Mouse (Mus musculus): ENCODE measurements around the gene Pgm3. TPM values are rescaled to one million over a fixed set of nuclear protein-coding genes. Genes with fewer than 3 reads are reported as not detected.

Pgm3 gene
- polyA plus RNA-seq, 1 experiment from 2014 or later = 42.2 TPM

- WGBS = 89% methylated on average over 11 of the region's 11 CpGs
- Histone ChIP-seq H3K36me3 (peaks cover 3% of the 10 kb centered on the region; the same call in 1 of the 2 replicates), H3K27me3 (no peaks in the 10 kb centered on the region), H3K9ac (no peak overlapping the region), H3K4me2 (replicated peaks) (no peak overlapping the region), H3K9me3 (no peaks in the 10 kb centered on the region), H3K4me1 (no peaks in the 10 kb centered on the region), H3K4me3 (no peak overlapping the region), H3K27ac (no peak overlapping the region)
- no peak for ATAC-seq (ENCODE audit: low FRiP score, low read depth)
Observed at GRCm38 (mm10) chr9:86587019-86587795, 15.6 kb upstream of the Pgm3 start.

GRCm38 (mm10) chr9:86583740-86584139, 12.1 kb upstream of the Pgm3 start:
- Histone ChIP-seq H3K4me2 (replicated peaks) (no peak overlapping the region), H3K36me3 (0 out of 2 replicates have a peak, but pooled peaks cover 3% of the 10 kb centered on the region), H3K9me3 (no peaks in the 10 kb centered on the region), H3K27ac (no peak overlapping the region), H3K9ac (no peak overlapping the region), H3K27me3 (no peaks in the 10 kb centered on the region), H3K4me1 (no peaks in the 10 kb centered on the region), H3K4me3 (no peak overlapping the region)
- ATAC-seq (ENCODE audit: low FRiP score, low read depth) = 0 out of 2 replicates have a peak, but pooled peaks have one; percentile 36
- 58% methylated on average over 3 of the region's 3 CpGs for WGBS

GRCm38 (mm10) chr9:86579657-86580056, 8.0 kb upstream of the Pgm3 start:
- H3K36me3 ChIP-seq = 0 out of 2 replicates have a peak, but pooled peaks cover 3% of the 10 kb centered on the region
- ATAC-seq (ENCODE audit: low FRiP score, low read depth) = no peak
- H3K27ac ChIP-seq = no peak overlapping the region
- no peak overlapping the region for H3K4me3 ChIP-seq
- H3K9me3 ChIP-seq = no peaks in the 10 kb centered on the region
- no peaks in the 10 kb centered on the region for H3K27me3 ChIP-seq
- H3K4me2 ChIP-seq (replicated peaks) = no peak overlapping the region
- H3K4me1 ChIP-seq = no peaks in the 10 kb centered on the region
- no peak overlapping the region for H3K9ac ChIP-seq
- WGBS = 91% methylated on average over 10 of the region's 10 CpGs

- ATAC-seq (ENCODE audit: low FRiP score, low read depth) = no peak
- Histone ChIP-seq H3K4me3 (no peak overlapping the region), H3K9ac (no peak overlapping the region), H3K27me3 (no peaks in the 10 kb centered on the region), H3K9me3 (no peaks in the 10 kb centered on the region), H3K27ac (no peak overlapping the region), H3K4me2 (replicated peaks) (no peak overlapping the region), H3K4me1 (peaks cover 17% of the 10 kb centered on the region), H3K36me3 (no peaks in the 10 kb centered on the region)
- 90% methylated on average over 6 of the region's 6 CpGs for WGBS
Observed at GRCm38 (mm10) chr9:86575178-86575577, 3.5 kb upstream of the Pgm3 start.

GRCm38 (mm10) chr9:86573616-86574303, 2.1 kb upstream of the Pgm3 start:
- H3K9ac ChIP-seq = no peak overlapping the region
- peaks cover 18% of the 10 kb centered on the region for H3K4me1 ChIP-seq
- no peaks in the 10 kb centered on the region for H3K9me3 ChIP-seq
- ATAC-seq (ENCODE audit: low FRiP score, low read depth) = no peak
- H3K4me3 ChIP-seq = no peak overlapping the region
- no peak overlapping the region for H3K27ac ChIP-seq
- 79% methylated on average over 20 of the region's 20 CpGs for WGBS
- H3K4me2 ChIP-seq (replicated peaks) = no peak overlapping the region
- no peaks in the 10 kb centered on the region for H3K27me3 ChIP-seq
- peaks cover 8% of the 10 kb centered on the region for H3K36me3 ChIP-seq

GRCm38 (mm10) chr9:86572636-86573291, 1.1 kb upstream of the Pgm3 start:
- H3K36me3 ChIP-seq = peaks cover 18% of the 10 kb centered on the region
- H3K4me1 ChIP-seq = peaks cover 18% of the 10 kb centered on the region
- H3K27me3 ChIP-seq = no peaks in the 10 kb centered on the region
- WGBS = 8% methylated on average over 13 of the region's 13 CpGs
- no peak for ATAC-seq (ENCODE audit: low FRiP score, low read depth)
- peak overlapping the region; percentile 78 for H3K4me3 ChIP-seq
- H3K4me2 ChIP-seq (replicated peaks) = peak overlapping the region; percentile 99
- H3K9ac ChIP-seq = peak overlapping the region; percentile 13; the same call in 1 of the 2 replicates
- H3K9me3 ChIP-seq = no peaks in the 10 kb centered on the region
- no peak overlapping the region for H3K27ac ChIP-seq

- H3K4me1 ChIP-seq = peaks cover 18% of the 10 kb centered on the region
- ATAC-seq (ENCODE audit: low FRiP score, low read depth) = no peak
- H3K27me3 ChIP-seq = no peaks in the 10 kb centered on the region
- H3K27ac ChIP-seq = no peak overlapping the region
- H3K4me2 ChIP-seq (replicated peaks) = peak overlapping the region; percentile 99
- peak overlapping the region; percentile 63 for H3K9ac ChIP-seq
- 1% methylated on average over 25 of the region's 25 CpGs for WGBS
- H3K36me3 ChIP-seq = peaks cover 20% of the 10 kb centered on the region
- peak overlapping the region; percentile 78 for H3K4me3 ChIP-seq
- no peaks in the 10 kb centered on the region for H3K9me3 ChIP-seq
Observed at GRCm38 (mm10) chr9:86572196-86572595, 554 bp upstream of the Pgm3 start.

GRCm38 (mm10) chr9:86570946-86571345, 696 bp downstream of the Pgm3 start:
- Histone ChIP-seq H3K27ac (no peak overlapping the region), H3K4me3 (peak overlapping the region; percentile 78), H3K9ac (peak overlapping the region; percentile 79), H3K9me3 (no peaks in the 10 kb centered on the region), H3K4me2 (replicated peaks) (peak overlapping the region; percentile 99), H3K36me3 (peaks cover 31% of the 10 kb centered on the region), H3K27me3 (no peaks in the 10 kb centered on the region), H3K4me1 (peaks cover 18% of the 10 kb centered on the region)
- WGBS = 13% methylated on average over 8 of the region's 8 CpGs
- no peak for ATAC-seq (ENCODE audit: low FRiP score, low read depth)

- H3K4me1 ChIP-seq = peaks cover 18% of the 10 kb centered on the region
- peaks cover 37% of the 10 kb centered on the region for H3K36me3 ChIP-seq
- no peak for ATAC-seq (ENCODE audit: low FRiP score, low read depth)
- 75% methylated on average over 10 of the region's 10 CpGs for WGBS
- peak overlapping the region; percentile 79 for H3K9ac ChIP-seq
- H3K27ac ChIP-seq = no peak overlapping the region
- no peaks in the 10 kb centered on the region for H3K27me3 ChIP-seq
- H3K9me3 ChIP-seq = no peaks in the 10 kb centered on the region
- peak overlapping the region; percentile 78 for H3K4me3 ChIP-seq
- peak overlapping the region; percentile 99 for H3K4me2 ChIP-seq (replicated peaks)
Observed at GRCm38 (mm10) chr9:86570261-86570890, 1.3 kb downstream of the Pgm3 start.

GRCm38 (mm10) chr9:86569314-86569910, 2.2 kb downstream of the Pgm3 start:
- no peaks in the 10 kb centered on the region for H3K27me3 ChIP-seq

GRCm38 (mm10) chr9:86560543-86560942, 11.1 kb downstream of the Pgm3 start:
- Histone ChIP-seq H3K27me3 (no peaks in the 10 kb centered on the region), H3K4me3 (no peak overlapping the region), H3K9ac (no peak overlapping the region), H3K36me3 (peaks cover 90% of the 10 kb centered on the region), H3K4me1 (no peaks in the 10 kb centered on the region), H3K4me2 (replicated peaks) (no peak overlapping the region), H3K9me3 (no peaks in the 10 kb centered on the region), H3K27ac (no peak overlapping the region)
- no peak for ATAC-seq (ENCODE audit: low FRiP score, low read depth)
- WGBS = 87% methylated on average over 3 of the region's 3 CpGs

More at GRCm38 (mm10) chr9:86569314-86569910, 2.2 kb downstream of the Pgm3 start:
- H3K9me3 ChIP-seq = no peaks in the 10 kb centered on the region
- peaks cover 18% of the 10 kb centered on the region for H3K4me1 ChIP-seq
- no peak overlapping the region for H3K9ac ChIP-seq
- H3K4me3 ChIP-seq = no peak overlapping the region
- 85% methylated on average over 3 of the region's 3 CpGs for WGBS
- peaks cover 47% of the 10 kb centered on the region for H3K36me3 ChIP-seq
- H3K27ac ChIP-seq = no peak overlapping the region
- no peak overlapping the region for H3K4me2 ChIP-seq (replicated peaks)
- no peak for ATAC-seq (ENCODE audit: low FRiP score, low read depth)
